Mouse (Mus musculus) kidney, adult 2 months (tissue): ENCODE measurements around the gene Megf8.

Experiments
- CTCF ChIP-seq: fragments of 200-500 bp; conservative IDR thresholded peaks from 2 replicates; pipeline ENCODE4 v1.5.1; 2011; ENCODE audit warnings: low read depth, mild to moderate bottlenecking, control low read depth, low read length, moderate library complexity, mixed read lengths; ENCODE audit not compliant: insufficient read depth, insufficient read length
- POLR2A ChIP-seq: fragments of 200-500 bp; IDR thresholded peaks from one replicate; pipeline ENCODE4 v1.6.1; 2011; ENCODE audit warnings: low read depth, low read length, control low read depth

DNA sequence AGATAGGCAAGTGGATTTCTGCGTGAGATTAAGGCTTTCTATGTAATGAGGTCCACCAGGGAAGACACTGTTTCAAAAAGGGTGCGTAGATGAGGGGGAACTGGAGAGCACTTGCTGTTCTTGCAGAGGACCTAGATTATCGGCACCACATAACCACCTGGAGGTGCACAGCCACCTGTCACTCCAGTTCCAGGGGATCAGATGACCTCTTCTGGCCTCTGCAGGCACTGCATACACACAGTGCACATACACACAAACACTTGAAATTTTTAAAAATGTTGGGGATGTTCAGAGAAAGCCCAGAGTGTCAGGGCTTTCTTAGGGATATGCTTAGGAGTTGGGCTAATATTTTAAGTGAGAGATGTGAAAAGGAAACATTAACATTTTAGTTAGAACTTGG lies 27.0 kb upstream of the Megf8 start:
- TF ChIP-seq POLR2A (no peak), CTCF (peak; percentile 12; the same call in 1 of the 2 replicates)
